Mouse (Mus musculus) C2C12 (cell line): ENCODE data around the gene Mtfr1l. TPM values are rescaled to one million over a fixed set of nuclear protein-coding genes. Genes with fewer than 3 reads are reported as not detected.
"Not testable (repeated sequence)": the region's sequence is repeated elsewhere in the genome, so short reads cannot be mapped to it uniquely, and the experiment has no call there.

Experiments used
- H3K27me3 ChIP-seq: one replicate; pipeline ENCODE4 v1.6.1; 2011; ENCODE audit not compliant: control insufficient read depth, insufficient read depth, insufficient read length
- H3K36me3 ChIP-seq: one replicate; pipeline ENCODE4 v1.6.1; 2011; ENCODE audit not compliant: control insufficient read depth, insufficient read depth
- H3K4me3 ChIP-seq: one replicate; pipeline ENCODE4 v1.5.1; 2011; ENCODE audit warnings: mild to moderate bottlenecking, control low read depth; ENCODE audit not compliant: poor library complexity, insufficient read depth, severe bottlenecking
- H3K79me2 ChIP-seq: one replicate; pipeline ENCODE4 v1.6.1; 2011; ENCODE audit not compliant: control insufficient read depth, insufficient read depth
- H3K79me3 ChIP-seq: one replicate; pipeline ENCODE4 v1.6.1; 2011; ENCODE audit warnings: low read depth, control low read depth
- H3ac ChIP-seq: one replicate; pipeline ENCODE3; 2011; ENCODE audit warnings: low read depth; ENCODE audit not compliant: control insufficient read depth, insufficient read length
- CEBPB ChIP-seq: IDR thresholded peaks from one replicate; pipeline ENCODE4 v1.6.1; 2011; ENCODE audit warnings: low read depth, mild to moderate bottlenecking, control low read depth, moderate library complexity
- CTCF ChIP-seq: IDR thresholded peaks from one replicate; pipeline ENCODE4 v1.5.1; 2011; ENCODE audit not compliant: control insufficient read depth, insufficient read depth, insufficient read length
- FOSL1 ChIP-seq: IDR thresholded peaks from one replicate; pipeline ENCODE4 v1.8.0; 2011; ENCODE audit warnings: mild to moderate bottlenecking, low read length; ENCODE audit not compliant: poor library complexity, insufficient read depth, severe bottlenecking
- MAX ChIP-seq: IDR thresholded peaks from one replicate; pipeline ENCODE4 v1.6.1; 2011; ENCODE audit warnings: mild to moderate bottlenecking, control low read depth
- MYOD1 ChIP-seq: IDR thresholded peaks from one replicate; pipeline ENCODE4 v1.6.1; 2011; ENCODE audit warnings: low read depth; ENCODE audit not compliant: control insufficient read depth, insufficient read length
- MYOG ChIP-seq: IDR thresholded peaks from one replicate; pipeline ENCODE4 v1.6.1; 2011; ENCODE audit not compliant: control insufficient read depth, insufficient read length; ENCODE audit errors: extremely low read depth
- USF1 ChIP-seq: IDR thresholded peaks from one replicate; pipeline ENCODE4 v1.6.1; 2011; ENCODE audit warnings: low read depth, mild to moderate bottlenecking, control low read depth, moderate library complexity
- polyA plus RNA-seq: library from polyadenylated mRNA; unstranded; fragments of >200 nt; fragmentation: generic; extraction: Trizol; gene quantifications from one replicate; pipeline ENCODE4 v1.2.1, GENCODE M21; 2012; ENCODE audit warnings: missing spikeins

Mtfr1l gene
- polyA plus RNA-seq, 1 experiment, result 66.6 TPM

GRCm38 (mm10) chr4:134494780-134495545 is 40.2 kb downstream of the Mtfr1l start:
- Histone ChIP-seq H3K79me3 (no peaks in the 10 kb centered on the region), H3K4me3 (no peak overlapping the region), H3ac (no peak overlapping the region), H3K79me2 (no peaks in the 10 kb centered on the region), H3K36me3 (no peaks in the 10 kb centered on the region), H3K27me3 (no peaks in the 10 kb centered on the region)
- TF ChIP-seq MYOG (no peak), FOSL1 (no peak), MAX (no peak), CEBPB (no peak), CTCF (no peak), USF1 (no peak), MYOD1 (no peak)

GRCm38 (mm10) chr4:134494161-134494560 is 41.0 kb downstream of the Mtfr1l start:
- H3K36me3 ChIP-seq, H3K27me3 ChIP-seq, H3ac ChIP-seq, H3K4me3 ChIP-seq, H3K79me3 ChIP-seq, H3K79me2 ChIP-seq: not testable (repeated sequence)

- Histone ChIP-seq H3K4me3 (no peak overlapping the region), H3K36me3 (no peaks in the 10 kb centered on the region), H3K79me3 (no peaks in the 10 kb centered on the region), H3ac (no peak overlapping the region), H3K79me2 (no peaks in the 10 kb centered on the region), H3K27me3 (no peaks in the 10 kb centered on the region)
- no peak for TF ChIP-seq CEBPB
Observed at GRCm38 (mm10) chr4:134491716-134492115, 43.5 kb downstream of the Mtfr1l start.

GRCm38 (mm10) chr4:134489986-134490665 is 45.1 kb downstream of the Mtfr1l start:
- no peaks in the 10 kb centered on the region for H3K27me3 ChIP-seq
- no peaks in the 10 kb centered on the region for H3K79me3 ChIP-seq
- H3ac ChIP-seq, result no peak overlapping the region
- TF ChIP-seq MAX, result no peak
- TF ChIP-seq USF1, result no peak
- TF ChIP-seq CEBPB, result no peak
- no peak for TF ChIP-seq MYOD1
- no peak for TF ChIP-seq MYOG
- TF ChIP-seq FOSL1, result no peak
- TF ChIP-seq CTCF, result no peak
- no peak overlapping the region for H3K4me3 ChIP-seq
- no peaks in the 10 kb centered on the region for H3K36me3 ChIP-seq
- no peaks in the 10 kb centered on the region for H3K79me2 ChIP-seq

GRCm38 (mm10) chr4:134488211-134488610 is 47.0 kb downstream of the Mtfr1l start:
- Histone ChIP-seq H3K4me3 (no peak overlapping the region), H3K27me3 (no peaks in the 10 kb centered on the region), H3K36me3 (no peaks in the 10 kb centered on the region), H3ac (no peak overlapping the region), H3K79me2 (no peaks in the 10 kb centered on the region), H3K79me3 (no peaks in the 10 kb centered on the region)
- TF ChIP-seq CEBPB, result no peak
- no peak for TF ChIP-seq MYOD1
- no peak for TF ChIP-seq MYOG
- TF ChIP-seq MAX, result no peak

GRCm38 (mm10) chr4:134485151-134485900 is 49.9 kb downstream of the Mtfr1l start:
- no peaks in the 10 kb centered on the region for H3K79me2 ChIP-seq
- H3ac ChIP-seq, result no peak overlapping the region
- no peaks in the 10 kb centered on the region for H3K79me3 ChIP-seq
- TF ChIP-seq MAX (no peak), CEBPB (no peak), MYOD1 (no peak), USF1 (no peak), MYOG (no peak), CTCF (no peak), FOSL1 (no peak)
- no peak overlapping the region for H3K4me3 ChIP-seq
- no peaks in the 10 kb centered on the region for H3K36me3 ChIP-seq
- no peaks in the 10 kb centered on the region for H3K27me3 ChIP-seq
